Mouse (Mus musculus) intestine, embryonic 16.5 days (tissue): ENCODE results near the gene Plcd1. TPM values are rescaled to one million over a fixed set of nuclear protein-coding genes. Genes with fewer than 3 reads are reported as not detected.

Experiments
- ATAC-seq: fragments of 200-750 bp; cut with Nextera tagmentation; 2 replicates; pipeline ENCODE4 v1.8.0; 2017; ENCODE audit warnings: moderate TSS enrichment, moderate library complexity
- H3K27ac ChIP-seq: fragments of 300-500 bp; sonication (generic); 2 replicates; pipeline ENCODE4 v1.5.1; 2014; ENCODE audit warnings: mild to moderate bottlenecking, low read length
- H3K27me3 ChIP-seq: fragments of 300-500 bp; sonication (generic); replicated peaks from 2 replicates; pipeline ENCODE4 v1.6.1; 2014; ENCODE audit warnings: low read length, control low read depth, mixed read lengths; ENCODE audit not compliant: control insufficient read depth, insufficient read depth
- H3K36me3 ChIP-seq: fragments of 300-500 bp; sonication (generic); 2 replicates; pipeline ENCODE4 v1.6.1; 2014; ENCODE audit warnings: low read length, control low read depth; ENCODE audit not compliant: control insufficient read depth, insufficient read depth
- H3K4me1 ChIP-seq: fragments of 300-500 bp; sonication (generic); 2 replicates; pipeline ENCODE4 v1.6.1; 2014; ENCODE audit warnings: low read length, control low read depth, mixed read lengths; ENCODE audit not compliant: control insufficient read depth, insufficient read depth
- H3K4me2 ChIP-seq: fragments of 300-500 bp; sonication (generic); 2 replicates; pipeline ENCODE4 v1.6.1; 2014; ENCODE audit warnings: low read depth, low read length, control low read depth
- H3K4me3 ChIP-seq: fragments of 300-500 bp; sonication (generic); 2 replicates; pipeline ENCODE4 v1.5.1; 2014; ENCODE audit warnings: mild to moderate bottlenecking, low read length
- H3K9ac ChIP-seq: fragments of 300-500 bp; sonication (generic); 2 replicates; pipeline ENCODE4 v1.6.1; 2014; ENCODE audit warnings: low read depth, low read length
- H3K9me3 ChIP-seq: fragments of 300-500 bp; sonication (generic); 2 replicates; pipeline ENCODE4 v1.6.1; 2016; ENCODE audit warnings: low read length, control low read depth; ENCODE audit not compliant: control insufficient read depth
- WGBS: fragments of 180-500 bp; shearing (Covaris S2); extraction: QIAGEN DNeasy Blood & Tissue Kit; methylation state at CpG from one replicate; pipeline ENCODE4 v1.1.7; 2014; 5-methylcytosine and 5-hydroxymethylcytosine counted together
- polyA plus RNA-seq: library from polyadenylated mRNA; unstranded; fragments of >200 nt; fragmentation: Nextera tagmentation; extraction: Ambion mirVana; gene quantifications from 2 replicates; pipeline ENCODE4 v1.2.1, GENCODE M21; 2015

The Plcd1 gene
- polyA plus RNA-seq = 16.9 and 17.3 TPM in 2 replicates

- H3K9me3 ChIP-seq = no peaks in the 10 kb centered on the region
- H3K27ac ChIP-seq = peak within 1 kb of the TSS; percentile 38
- H3K4me3 ChIP-seq = peak within 1 kb of the TSS; percentile 61
- H3K27me3 ChIP-seq = no peaks in the 10 kb centered on the region; the same call in 1 of the 2 replicates
- ATAC-seq = peak; percentile 73
- 14% methylated on average over 45 of the region's 45 CpGs for WGBS
- H3K9ac ChIP-seq = peak within 1 kb of the TSS; percentile 77
- H3K4me2 ChIP-seq = peak within 1 kb of the TSS; percentile 76
- no peaks in the 10 kb centered on the region for H3K36me3 ChIP-seq
- peaks cover 8% of the 10 kb centered on the region for H3K4me1 ChIP-seq
These were observed at the start of gene Plcd1 for GRCm38 (mm10) chr9:119093419-119094295. Plcd1 (minus strand) TSS chr9:119093502.

GRCm38 (mm10) chr9:119142066-119142465 is 48.8 kb upstream of the Plcd1 start:
- Histone ChIP-seq H3K4me2 (no peak overlapping the region), H3K9me3 (no peaks in the 10 kb centered on the region), H3K27me3 (no peaks in the 10 kb centered on the region), H3K27ac (no peak overlapping the region), H3K4me1 (no peaks in the 10 kb centered on the region), H3K9ac (no peak overlapping the region), H3K4me3 (no peak overlapping the region), H3K36me3 (no peaks in the 10 kb centered on the region)
- ATAC-seq = no peak
- WGBS = 67% methylated on average over 5 of the region's 5 CpGs

- H3K4me3 ChIP-seq = no peak overlapping the region
- no peak for ATAC-seq
- H3K9me3 ChIP-seq = no peaks in the 10 kb centered on the region
- 82% methylated on average over 2 of the region's 2 CpGs for WGBS
- H3K4me2 ChIP-seq = no peak overlapping the region
- H3K9ac ChIP-seq = no peak overlapping the region
- no peak overlapping the region for H3K27ac ChIP-seq
- H3K36me3 ChIP-seq = no peaks in the 10 kb centered on the region
- H3K4me1 ChIP-seq = no peaks in the 10 kb centered on the region
- no peaks in the 10 kb centered on the region for H3K27me3 ChIP-seq
These were observed 45.5 kb upstream of the Plcd1 start for GRCm38 (mm10) chr9:119138836-119139235.

- Histone ChIP-seq H3K9ac (no peak overlapping the region), H3K36me3 (no peaks in the 10 kb centered on the region), H3K4me2 (no peak overlapping the region), H3K4me1 (0 out of 2 replicates have a peak, but pooled peaks cover 3% of the 10 kb centered on the region), H3K27ac (no peak overlapping the region), H3K27me3 (no peaks in the 10 kb centered on the region), H3K4me3 (no peak overlapping the region), H3K9me3 (no peaks in the 10 kb centered on the region)
- 21% methylated on average over 5 of the region's 5 CpGs for WGBS
- no peak for ATAC-seq
These were observed 37.4 kb upstream of the Plcd1 start for GRCm38 (mm10) chr9:119130692-119131091.

- ATAC-seq = no peak
- 0 out of 2 replicates have a peak, but pooled peaks cover 3% of the 10 kb centered on the region for H3K4me1 ChIP-seq
- no peaks in the 10 kb centered on the region for H3K36me3 ChIP-seq
- H3K4me2 ChIP-seq = no peak overlapping the region
- no peak overlapping the region for H3K9ac ChIP-seq
- no peak overlapping the region for H3K4me3 ChIP-seq
- no peaks in the 10 kb centered on the region for H3K9me3 ChIP-seq
- no peaks in the 10 kb centered on the region for H3K27me3 ChIP-seq
- 76% methylated on average over 12 of the region's 12 CpGs for whole genome bisulfite sequencing
- no peak overlapping the region for H3K27ac ChIP-seq
These were observed 35.3 kb upstream of the Plcd1 start for GRCm38 (mm10) chr9:119128436-119129181.

GRCm38 (mm10) chr9:119122596-119123369 is 29.5 kb upstream of the Plcd1 start:
- Histone ChIP-seq H3K27ac (no peak overlapping the region), H3K27me3 (no peaks in the 10 kb centered on the region), H3K4me2 (no peak overlapping the region), H3K4me1 (no peaks in the 10 kb centered on the region), H3K4me3 (no peak overlapping the region), H3K9ac (no peak overlapping the region), H3K9me3 (no peaks in the 10 kb centered on the region), H3K36me3 (no peaks in the 10 kb centered on the region)
- 84% methylated on average over 18 of the region's 18 CpGs for WGBS
- ATAC-seq = no peak

GRCm38 (mm10) chr9:119120168-119120560 is 26.9 kb upstream of the Plcd1 start:
- Histone ChIP-seq H3K4me1 (no peaks in the 10 kb centered on the region), H3K9me3 (no peaks in the 10 kb centered on the region), H3K4me2 (no peak overlapping the region), H3K4me3 (no peak overlapping the region), H3K36me3 (no peaks in the 10 kb centered on the region), H3K27me3 (no peaks in the 10 kb centered on the region), H3K27ac (no peak overlapping the region), H3K9ac (no peak overlapping the region)
- ATAC-seq = no peak
- WGBS = 66% methylated on average over 3 of the region's 3 CpGs

- H3K9me3 ChIP-seq = no peaks in the 10 kb centered on the region
- no peaks in the 10 kb centered on the region for H3K27me3 ChIP-seq
- no peak overlapping the region for H3K4me2 ChIP-seq
- H3K9ac ChIP-seq = no peak overlapping the region
- WGBS = 88% methylated on average over 19 of the region's 19 CpGs
- ATAC-seq = no peak
- no peak overlapping the region for H3K4me3 ChIP-seq
- no peaks in the 10 kb centered on the region for H3K36me3 ChIP-seq
- no peak overlapping the region for H3K27ac ChIP-seq
- no peaks in the 10 kb centered on the region for H3K4me1 ChIP-seq
These were observed 26.3 kb upstream of the Plcd1 start for GRCm38 (mm10) chr9:119119409-119120167.
